Mouse (Mus musculus) v-Abl transformed pro-B cells (cell line): ENCODE results near the gene AC124108.1.

Experiments
- in situ Hi-C, 2 experiments: fragments of 400-800 bp; cut with MboI; formaldehyde crosslinking; loops; one replicate each; pipeline ENCODE4 v1.15.1; 2025; ENCODE audit not compliant: unreplicated experiment in 2 of 2

Gene AC124108.1

DNA sequence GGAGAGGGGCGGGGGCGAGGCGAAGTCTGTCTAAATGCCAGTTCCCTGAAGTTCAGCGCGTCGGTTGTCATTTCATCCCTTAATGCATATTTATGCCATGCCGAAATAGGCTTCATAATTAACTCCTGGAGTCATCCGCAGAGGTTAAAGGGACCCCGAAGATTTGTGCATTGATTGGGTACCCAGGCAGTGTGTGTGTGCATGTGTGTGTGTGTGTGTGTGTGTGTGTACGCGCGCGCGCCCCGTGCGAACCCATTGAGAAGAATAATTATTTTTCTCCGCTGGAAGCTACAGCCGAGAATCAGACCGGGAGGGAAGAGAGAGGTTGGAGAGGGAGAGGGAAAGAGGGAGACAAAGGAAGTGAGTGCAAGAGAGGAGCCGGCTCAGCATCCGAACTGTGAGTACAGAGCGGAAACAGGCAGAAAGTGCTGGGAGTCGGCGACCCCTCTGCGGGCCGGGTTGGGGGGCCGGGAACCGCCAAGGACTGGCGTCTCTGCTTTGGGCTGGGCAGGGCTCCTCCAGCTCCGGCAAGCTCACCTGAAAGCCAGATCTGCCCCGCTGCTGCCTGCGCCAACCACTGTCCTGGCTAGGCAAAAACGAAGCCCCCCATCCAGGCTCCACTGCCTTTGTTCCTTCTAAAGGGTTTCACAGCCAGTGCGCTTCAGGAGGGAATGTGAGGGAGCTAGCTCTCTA, at the start of gene AC124108.1, which contains the start of gene Lemd1:
AC124108.1 (plus strand) TSS at position 365 of the 693 bp plus-strand sequence.
Lemd1 (plus strand) TSS at position 339 of the 693 bp plus-strand sequence.
- in situ Hi-C loops, result no loop called here

DNA sequence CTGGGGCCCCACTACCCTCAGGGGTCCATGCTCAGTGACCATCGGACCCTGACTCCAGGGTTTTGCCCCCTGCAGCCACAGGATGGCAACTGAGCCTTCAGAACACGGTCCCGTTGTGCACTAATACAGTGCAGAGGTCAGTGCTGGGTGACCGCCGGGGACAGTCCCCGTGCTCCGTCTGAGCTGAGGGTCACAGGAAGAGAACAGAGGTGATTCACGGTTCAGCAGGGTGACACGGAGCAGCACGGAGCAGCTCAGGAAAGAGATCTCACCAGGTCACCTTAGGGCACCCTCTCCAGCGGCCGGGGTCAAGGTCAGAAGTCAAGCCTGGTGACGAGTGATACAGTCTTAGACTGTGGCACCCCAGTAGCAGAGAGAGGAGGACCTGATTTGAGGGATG, 49.5 kb upstream of the AC124108.1 start:
- in situ Hi-C loops, result no loop called here

DNA sequence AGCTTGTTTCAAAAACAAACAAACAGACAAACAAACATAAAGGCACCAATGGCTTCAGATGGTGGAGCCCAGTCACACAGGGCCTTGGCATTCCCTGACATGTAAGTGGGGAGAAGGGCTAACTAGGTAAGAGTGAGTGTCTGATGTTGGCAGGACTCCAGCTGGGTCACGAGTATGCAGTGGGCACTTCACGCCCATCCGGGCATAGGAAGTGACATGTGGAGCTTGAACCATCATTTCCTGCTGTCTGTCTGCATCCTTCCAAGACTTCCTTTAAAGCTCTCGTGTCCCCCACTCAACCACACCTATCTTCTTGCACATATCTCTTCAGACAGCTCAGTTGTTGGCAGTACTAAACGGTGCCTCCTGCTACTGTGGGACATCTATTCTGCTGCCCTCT, 48.2 kb upstream of the AC124108.1 start:
- in situ Hi-C loops, result no loop called here

DNA sequence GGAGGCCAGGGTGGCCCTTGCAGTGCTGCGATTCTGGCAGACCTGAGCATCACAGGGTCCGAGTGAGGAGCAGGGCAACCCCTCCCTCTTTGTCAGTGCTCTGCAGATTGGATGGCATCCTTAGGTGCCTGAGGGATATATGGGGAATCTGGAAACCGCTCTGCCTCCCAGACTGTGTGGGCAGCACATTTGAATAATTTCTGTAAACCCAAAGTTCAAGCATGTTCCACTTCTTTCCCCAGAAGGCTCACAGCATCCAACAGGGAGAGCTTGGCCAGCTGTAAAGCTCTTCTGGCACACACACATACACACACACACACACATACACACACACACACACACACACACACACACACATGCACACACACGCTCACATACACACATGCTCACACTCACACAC, 47.5 kb upstream of the AC124108.1 start:
- in situ Hi-C loops, result no loop called here

DNA sequence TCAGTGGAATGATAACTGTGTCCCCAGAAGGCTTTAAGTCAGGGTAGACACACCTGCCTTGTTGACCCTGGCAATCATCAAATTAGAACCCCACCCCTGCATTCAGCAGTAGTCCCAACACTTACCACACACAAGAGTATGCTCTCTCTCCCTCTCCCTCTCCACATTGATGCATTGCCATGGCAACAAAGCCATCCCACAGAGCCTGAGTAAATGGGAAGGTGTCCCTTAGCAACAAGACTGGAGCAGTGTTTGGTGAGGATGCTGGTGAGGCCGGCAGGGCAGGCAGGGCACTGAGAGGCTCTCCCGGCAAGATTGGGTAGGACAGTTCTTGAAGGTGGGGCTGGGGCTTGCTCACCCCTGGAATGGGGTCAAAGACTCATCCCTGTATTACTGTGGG, 47.0 kb upstream of the AC124108.1 start:
- in situ Hi-C loops, result no loop called here

DNA sequence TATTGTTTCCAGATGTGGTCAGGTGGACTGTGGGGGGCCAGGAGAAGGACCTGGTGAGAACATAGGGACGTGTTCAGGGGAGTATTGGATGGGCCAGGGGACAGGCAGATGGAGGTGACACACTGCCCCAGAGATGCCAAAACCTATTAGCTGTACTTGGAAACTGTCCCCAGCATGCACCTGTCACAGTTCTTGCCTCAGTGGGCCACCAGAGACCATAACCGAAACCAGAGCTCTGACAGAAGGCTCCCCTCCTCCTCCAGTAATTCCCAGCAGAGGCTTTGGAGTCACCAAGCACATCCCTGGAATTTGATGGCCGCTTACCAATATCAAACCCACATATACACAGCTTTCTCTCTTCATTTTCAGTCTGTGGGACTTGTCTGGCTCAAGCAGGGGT, 46.4 kb upstream of the AC124108.1 start:
- in situ Hi-C loops, result no loop called here

DNA sequence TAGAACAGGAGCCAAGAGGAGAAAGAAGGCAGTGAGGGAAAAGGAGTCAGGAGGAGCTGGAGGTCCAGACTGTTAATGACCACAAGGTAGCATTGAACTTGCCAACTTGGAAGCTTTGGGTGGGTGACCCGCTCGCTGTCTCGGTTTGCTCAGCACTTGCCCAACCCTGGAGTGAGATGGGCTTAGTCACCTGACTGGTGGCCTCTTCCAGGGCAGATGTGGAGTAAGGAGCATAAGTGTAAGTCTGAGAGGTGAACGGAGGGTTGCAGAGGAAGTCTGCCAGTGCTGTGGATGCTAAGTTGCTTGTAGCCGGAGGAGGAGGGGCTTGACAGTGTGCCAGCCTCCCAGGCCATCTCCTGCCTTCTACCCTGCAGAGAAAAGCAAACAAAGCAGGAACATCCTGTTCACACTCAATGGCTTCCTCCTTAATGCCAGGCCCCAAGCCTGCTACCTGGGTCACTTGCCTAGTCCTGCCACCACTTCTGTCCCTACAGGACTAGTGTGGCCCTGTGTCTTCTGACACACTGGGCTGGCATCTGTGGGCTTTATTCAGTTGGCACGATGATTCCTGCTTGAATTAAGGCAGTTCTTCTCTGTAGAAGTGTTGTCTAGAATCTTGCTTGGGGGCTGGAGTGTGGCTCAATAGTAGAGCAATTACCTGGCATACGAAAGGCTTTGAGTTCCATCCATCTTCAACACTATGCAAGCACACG, 45.1 kb upstream of the AC124108.1 start:
- in situ Hi-C loops, result no loop called here

DNA sequence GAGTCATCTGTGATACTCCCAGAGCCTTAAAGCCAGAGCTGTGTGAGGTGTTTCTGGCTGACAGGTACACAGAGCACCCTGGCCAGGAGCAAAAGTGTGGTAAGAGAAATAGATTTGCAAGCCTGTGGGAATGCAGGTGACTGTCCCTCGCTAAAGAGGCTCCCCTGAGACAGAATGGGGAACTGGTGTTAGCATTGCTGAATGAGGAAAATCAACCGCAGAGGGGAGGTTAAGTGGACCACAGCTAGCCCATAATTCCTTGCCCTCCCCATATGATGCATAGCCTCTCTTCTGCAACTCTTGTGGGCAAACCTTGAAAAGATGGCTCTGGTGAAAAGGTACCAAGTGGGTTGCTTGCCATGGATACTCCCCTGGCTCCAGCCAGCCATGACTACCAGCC, 41.8 kb upstream of the AC124108.1 start:
- in situ Hi-C loops, result no loop called here

DNA sequence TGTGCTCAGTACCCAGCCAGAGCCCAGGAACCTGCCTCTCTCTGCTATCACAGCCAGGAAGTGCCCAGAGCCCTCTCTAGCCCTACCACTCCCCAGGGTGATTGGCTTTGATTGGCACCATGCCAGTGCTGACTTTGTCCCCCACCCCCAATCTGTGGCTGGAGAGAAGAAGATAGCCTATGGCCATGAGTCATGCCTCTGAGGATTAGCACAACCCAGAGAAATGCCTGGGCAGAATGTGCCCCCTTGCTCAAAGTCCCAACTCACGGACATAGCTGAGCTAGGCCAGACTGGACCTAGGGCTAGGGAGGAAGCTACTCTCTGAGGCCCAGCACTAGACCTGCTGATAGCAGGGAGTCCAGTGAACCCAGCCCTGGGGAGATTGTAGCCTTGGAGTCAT, 41.1 kb upstream of the AC124108.1 start:
- in situ Hi-C loops, result no loop called here

DNA sequence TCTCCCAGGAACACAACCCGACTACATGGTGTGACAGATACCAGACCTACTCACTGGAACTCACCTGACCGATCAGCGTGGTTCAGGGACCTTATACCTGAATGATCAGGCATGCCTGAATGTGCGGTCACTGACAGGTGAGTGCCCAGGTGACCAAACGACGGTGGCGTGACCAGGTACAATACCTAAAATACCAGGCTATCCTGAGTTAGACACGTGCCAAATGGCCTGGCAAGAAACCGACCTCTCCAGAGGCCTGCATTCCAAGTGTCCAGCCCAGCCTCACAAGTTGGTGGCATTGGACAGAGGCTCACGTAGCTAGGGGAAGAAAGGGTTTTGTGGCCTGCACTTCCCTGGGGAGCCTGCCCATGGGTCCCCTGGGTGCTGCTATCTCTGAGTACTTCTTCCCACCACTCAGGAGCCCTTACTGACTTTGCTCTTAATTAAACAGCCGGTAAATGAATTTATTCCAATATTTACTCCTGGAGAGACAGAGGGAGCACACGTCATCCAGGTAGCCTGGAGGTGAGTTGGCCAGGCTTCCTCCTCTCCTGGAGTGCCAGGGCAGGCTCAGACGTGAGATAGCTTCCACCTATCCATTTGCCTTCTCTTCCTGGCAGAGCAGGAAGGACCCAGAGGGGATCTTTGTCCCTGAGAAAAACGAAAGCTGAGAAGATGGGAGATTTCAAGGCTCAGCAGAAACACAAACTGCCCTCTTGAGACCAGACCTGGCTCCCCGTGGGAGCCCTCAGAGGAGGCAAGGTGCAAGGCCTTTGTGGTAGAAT, 40.2 kb upstream of the AC124108.1 start:
- in situ Hi-C loops, result no loop called here

DNA sequence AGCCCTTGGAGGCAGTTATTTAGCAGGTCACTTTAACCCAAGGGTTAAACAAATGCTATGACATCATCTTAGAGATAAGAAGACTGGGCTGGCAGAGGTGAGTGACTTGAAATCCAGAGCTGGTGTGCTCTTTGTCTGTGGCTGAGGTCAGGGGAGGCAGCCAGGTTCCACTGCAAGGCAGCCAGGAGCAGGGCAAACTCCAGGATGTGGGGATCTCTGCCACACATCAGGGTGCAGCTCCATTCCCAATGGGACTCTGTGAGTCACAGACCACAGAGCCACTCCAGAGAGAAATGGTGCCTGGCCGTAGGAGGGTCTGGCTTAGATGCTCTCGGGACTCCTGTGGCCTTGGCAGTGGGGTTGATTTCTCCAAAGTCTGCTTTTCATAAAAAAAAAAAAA, 39.3 kb upstream of the AC124108.1 start:
- in situ Hi-C loops, result no loop called here

DNA sequence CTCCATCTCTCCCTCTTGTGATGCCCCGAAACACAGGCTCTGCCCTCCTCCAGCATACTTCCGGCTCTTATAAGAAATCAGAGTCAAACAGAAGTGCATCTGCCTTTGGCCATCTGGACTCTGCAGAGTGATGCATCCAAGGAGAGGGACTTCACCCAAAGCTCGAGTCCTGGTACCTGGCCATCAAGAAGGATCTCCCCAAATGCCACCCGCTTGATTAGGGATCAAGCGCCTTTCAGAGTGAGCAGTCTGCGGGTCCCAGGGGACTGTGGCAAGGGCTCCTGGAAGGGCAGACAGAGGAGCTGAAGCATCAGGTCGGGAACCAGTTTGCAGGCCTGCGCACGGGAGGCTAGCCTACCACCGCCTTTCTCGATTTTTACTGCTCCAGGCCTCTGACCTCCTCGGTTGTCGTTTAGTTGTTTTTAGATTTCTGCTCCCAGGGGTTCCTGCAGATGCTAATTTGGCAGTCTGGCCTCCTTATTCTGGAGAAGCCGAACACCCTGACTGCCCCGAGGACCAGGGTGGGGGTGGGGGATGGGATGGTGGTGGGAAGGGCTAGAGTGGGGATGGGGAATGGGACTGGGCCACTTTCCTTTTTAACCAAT, 38.1 kb upstream of the AC124108.1 start:
- in situ Hi-C loops, result no loop called here

DNA sequence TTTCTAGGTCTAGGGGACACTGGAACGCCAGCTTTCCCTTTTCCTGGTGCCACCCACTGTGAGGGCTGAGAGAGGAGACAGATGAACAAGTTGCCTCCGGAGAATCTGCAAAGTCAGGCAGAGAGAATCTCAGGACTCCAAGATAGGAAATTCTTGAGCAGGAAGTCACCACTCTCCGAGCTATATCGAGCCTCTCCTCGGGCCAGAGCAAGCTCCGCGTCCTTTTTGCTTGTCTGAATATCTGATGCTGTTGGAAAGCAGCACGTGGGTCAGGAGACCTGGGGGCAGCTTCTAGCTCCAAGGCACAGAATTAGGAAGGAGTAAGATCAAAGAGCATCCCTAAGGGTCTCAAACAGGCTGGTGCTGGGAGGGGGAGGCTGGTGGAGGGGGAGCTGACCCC, 37.6 kb upstream of the AC124108.1 start:
- in situ Hi-C loops, result no loop called here

DNA sequence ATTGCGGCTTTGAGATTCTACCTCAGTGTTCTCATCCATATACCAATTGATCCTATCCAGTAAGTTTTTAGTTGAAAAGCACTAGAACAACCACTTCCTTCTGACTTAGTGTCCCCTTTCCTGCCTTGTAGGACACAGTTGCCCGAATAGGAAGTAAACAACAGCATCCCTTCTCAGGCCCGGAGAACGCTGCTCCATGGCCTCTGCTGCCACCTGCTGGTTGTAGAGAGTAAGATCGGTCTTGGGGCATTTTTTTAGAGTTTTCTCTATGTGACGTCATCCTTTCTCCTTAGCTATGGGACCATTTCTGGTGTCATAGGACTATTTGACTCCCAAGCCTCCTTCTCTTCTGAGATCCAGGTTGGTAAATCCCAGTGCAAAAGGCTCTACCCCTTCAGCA, 35.5 kb upstream of the AC124108.1 start:
- in situ Hi-C loops, result loop anchor here (5.0 kb wide), 2 partner anchors 33 to 202 kb away; no protein-coding TSS in a partner anchor

DNA sequence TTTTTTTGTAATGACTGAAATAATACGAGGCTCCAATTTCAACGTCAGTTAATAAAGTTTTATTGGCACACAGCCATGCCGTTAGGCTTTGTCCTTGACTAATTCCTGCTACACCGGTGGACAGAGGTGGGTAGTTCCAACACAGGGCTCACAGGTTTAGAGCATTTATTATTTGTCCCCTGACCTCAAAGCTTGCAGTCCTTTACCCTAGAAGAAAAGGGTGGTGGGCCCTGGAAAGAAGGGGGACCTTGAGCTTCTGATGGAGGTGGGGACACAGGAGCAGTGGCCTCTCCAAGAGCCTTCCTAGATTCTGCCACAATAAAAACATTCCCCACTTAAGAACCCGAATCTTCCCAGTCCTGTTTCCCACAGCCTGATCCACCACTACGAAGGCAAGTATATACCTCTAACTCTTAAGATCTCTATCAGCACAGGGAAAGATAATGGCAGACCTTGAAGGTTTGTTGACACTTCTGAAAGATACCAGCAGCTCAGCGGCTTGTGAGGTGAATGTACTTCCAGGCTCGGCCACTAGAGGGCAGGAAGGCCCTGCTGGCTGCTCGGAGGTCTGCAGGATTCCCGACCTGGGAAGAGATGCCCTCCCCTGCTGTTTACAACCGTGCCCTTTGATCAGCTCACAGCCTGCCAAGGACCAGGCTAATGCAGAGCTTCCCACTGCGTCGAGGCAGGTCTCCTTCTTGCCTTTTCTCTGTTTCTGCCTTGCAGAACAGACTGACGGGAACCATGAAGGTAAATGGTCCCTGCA, 34.1 kb upstream of the AC124108.1 start:
- in situ Hi-C loops, result loop anchor here (5.0 kb wide), 2 partner anchors 35 to 200 kb away; no protein-coding TSS in a partner anchor

DNA sequence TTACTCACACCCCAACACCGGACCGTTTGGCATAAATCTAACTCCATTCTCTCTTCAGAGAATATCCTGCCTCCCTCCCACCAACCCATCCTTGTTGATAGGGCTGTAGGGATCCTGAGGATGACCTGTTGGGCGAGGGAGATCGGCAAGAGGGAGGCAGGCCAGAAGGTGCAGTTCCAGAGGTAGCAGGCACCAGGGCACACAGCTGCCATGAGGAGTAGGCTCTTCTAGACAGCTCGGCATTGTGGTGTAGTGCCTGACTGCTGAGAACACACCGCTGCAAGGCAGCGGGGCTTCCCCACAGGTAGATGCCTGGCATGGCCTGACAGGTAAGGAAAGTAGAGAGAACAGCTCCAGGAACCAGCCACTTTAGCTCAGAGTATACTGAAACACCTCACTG, 33.4 kb upstream of the AC124108.1 start:
- in situ Hi-C loops, result loop anchor here (5.0 kb wide), 2 partner anchors 36 to 199 kb away; no protein-coding TSS in a partner anchor

DNA sequence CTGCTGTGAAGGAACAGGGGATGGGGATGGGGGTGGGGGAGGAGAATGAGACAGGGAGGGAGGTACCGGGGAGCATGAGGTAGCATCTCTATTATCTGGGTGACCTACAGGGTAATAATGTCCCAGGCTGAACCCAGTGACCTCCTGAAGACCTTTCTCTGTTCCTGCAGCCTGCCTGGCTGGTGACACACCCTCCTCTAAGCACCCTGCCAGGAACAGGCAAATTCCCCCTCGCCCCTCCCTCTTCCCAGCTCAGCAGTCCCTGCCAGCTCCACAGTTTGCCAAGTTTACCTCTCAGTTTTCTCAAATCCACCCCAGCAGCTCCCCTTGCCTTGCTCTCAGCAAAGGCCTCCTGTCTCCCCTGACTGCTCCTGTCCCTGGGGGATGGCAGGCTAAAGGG, 32.5 kb upstream of the AC124108.1 start:
- in situ Hi-C loops, result loop anchor here (5.0 kb wide), 2 partner anchors 36 to 199 kb away; no protein-coding TSS in a partner anchor

DNA sequence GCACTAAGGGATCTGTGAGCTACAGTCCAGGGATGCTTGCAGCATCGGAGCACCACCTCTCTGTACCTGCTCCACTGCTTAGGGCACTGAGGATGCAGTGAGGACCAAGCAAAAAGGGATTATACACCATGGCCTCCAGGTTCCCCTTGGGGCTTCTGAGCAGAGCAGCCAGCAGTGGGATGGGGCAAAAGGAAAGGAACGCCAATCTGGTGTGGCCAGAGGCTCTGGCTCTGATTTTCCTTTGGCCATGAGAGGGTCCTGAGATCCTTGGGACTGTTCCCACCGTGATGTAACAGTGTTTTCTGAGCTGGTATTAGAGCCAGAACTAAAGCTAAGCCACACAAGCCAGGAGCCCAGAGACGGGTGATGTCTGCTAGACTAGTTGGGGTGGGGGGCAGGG, 31.6 kb upstream of the AC124108.1 start:
- in situ Hi-C loops, result loop anchor here (5.0 to 10.0 kb wide), 3 partner anchors 37 to 198 kb away; no protein-coding TSS in a partner anchor

DNA sequence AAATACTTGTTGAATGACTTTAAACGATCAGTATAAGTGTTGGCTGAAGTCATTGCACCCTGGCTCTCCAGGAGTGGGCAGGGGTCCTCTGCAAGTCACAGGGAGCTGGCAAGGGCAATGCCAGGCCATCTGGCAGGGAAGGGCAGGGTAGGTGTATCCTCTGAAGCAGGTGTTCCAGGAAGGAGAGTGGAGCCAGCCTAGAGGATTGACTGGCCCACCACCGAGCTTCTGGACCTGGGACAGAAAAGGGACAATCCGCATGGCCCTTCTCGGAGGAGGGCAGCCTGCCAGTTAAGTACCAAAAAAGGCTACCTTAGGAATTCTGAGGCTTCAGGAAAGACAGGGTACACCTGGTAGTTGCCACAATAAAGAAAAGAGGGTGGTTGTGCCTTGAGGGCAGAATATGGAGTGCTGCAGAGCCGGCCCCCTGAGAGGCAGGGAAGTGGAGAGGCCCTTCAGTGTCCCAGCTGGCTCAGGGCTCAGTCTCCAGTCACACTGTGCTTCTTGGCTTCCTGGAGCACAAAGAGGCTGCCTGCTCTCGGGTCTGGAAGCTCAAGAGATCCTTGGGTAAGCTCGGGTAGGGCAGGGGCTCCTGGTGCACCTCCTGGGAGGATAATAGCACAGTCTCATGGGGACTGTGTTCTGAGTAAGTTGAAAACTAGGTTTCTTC, 29.9 kb upstream of the AC124108.1 start:
- in situ Hi-C loops, result loop anchor here in 1 of 2 experiments (10.0 kb wide), 1 partner anchor 73 kb away; no protein-coding TSS in a partner anchor
